Mouse (Mus musculus) naive thymus-derived CD4-positive, alpha-beta T cell, adult 2 months (primary cell): ENCODE results near the gene Tardbp.

Experiments used
- DNase-seq: peaks from one replicate; pipeline ENCODE4 v3.0.0-alpha.2; 2011; ENCODE audit warnings: low read depth

Gene Tardbp

GRCm38 (mm10) chr4:148601871-148602270 lies 24.9 kb downstream of the Tardbp start:
- DNase-seq, result no peak

GRCm38 (mm10) chr4:148600316-148600715 lies 26.5 kb downstream of the Tardbp start:
- no peak for DNase-seq

- DNase-seq, result no peak
These were observed 28.0 kb downstream of the Tardbp start for GRCm38 (mm10) chr4:148598826-148599225.

GRCm38 (mm10) chr4:148596731-148597130 lies 30.1 kb downstream of the Tardbp start:
- no peak for DNase-seq

GRCm38 (mm10) chr4:148595916-148596315 lies 30.9 kb downstream of the Tardbp start:
- no peak for DNase-seq

- DNase-seq, result no peak
These were observed 32.8 kb downstream of the Tardbp start for GRCm38 (mm10) chr4:148593996-148594395.

- no peak for DNase-seq
These were observed 35.0 kb downstream of the Tardbp start for GRCm38 (mm10) chr4:148591637-148592380.

- peak; percentile 95 for DNase-seq
These were observed 35.6 kb downstream of the Tardbp start, which contains the start of gene Srm for GRCm38 (mm10) chr4:148591171-148591630. Srm (plus strand) TSS chr4:148591503.

- DNase-seq, result peak; percentile 44
These were observed 36.2 kb downstream of the Tardbp start for GRCm38 (mm10) chr4:148590421-148591170.

GRCm38 (mm10) chr4:148589565-148589964 lies 37.3 kb downstream of the Tardbp start:
- DNase-seq, result no peak

GRCm38 (mm10) chr4:148588793-148589192 lies 38.0 kb downstream of the Tardbp start:
- DNase-seq, result no peak

GRCm38 (mm10) chr4:148586648-148587047 lies 40.2 kb downstream of the Tardbp start:
- DNase-seq, result no peak

GRCm38 (mm10) chr4:148583257-148583656 lies 43.6 kb downstream of the Tardbp start:
- no peak for DNase-seq

GRCm38 (mm10) chr4:148581422-148581821 lies 45.4 kb downstream of the Tardbp start:
- no peak for DNase-seq

- no peak for DNase-seq
These were observed 46.1 kb downstream of the Tardbp start for GRCm38 (mm10) chr4:148580765-148581164.

- DNase-seq, result no peak
These were observed 53.6 kb downstream of the Tardbp start for GRCm38 (mm10) chr4:148573222-148573621.

GRCm38 (mm10) chr4:148570693-148571295 lies 56.0 kb downstream of the Tardbp start:
- DNase-seq, result no peak

GRCm38 (mm10) chr4:148570138-148570537 lies 56.7 kb downstream of the Tardbp start:
- DNase-seq, result no peak

GRCm38 (mm10) chr4:148563595-148563994 lies 63.2 kb downstream of the Tardbp start:
- no peak for DNase-seq

- no peak for DNase-seq
These were observed 64.1 kb downstream of the Tardbp start for GRCm38 (mm10) chr4:148562676-148563075.
